Mouse (Mus musculus) T-helper 17 cell (primary cell): ENCODE results near the gene Gas2l1.

Experiments used
- in situ Hi-C, 2 experiments: fragments of 300-600 bp; cut with MboI, MseI; formaldehyde crosslinking; loops; 1 replicate in 1 of 2; 2 replicates in 1 of 2; pipeline ENCODE4 v1.15.1; 2025; ENCODE audit warnings: high pct_unique_total_duplicates in 2 of 2

Gene Gas2l1

DNA sequence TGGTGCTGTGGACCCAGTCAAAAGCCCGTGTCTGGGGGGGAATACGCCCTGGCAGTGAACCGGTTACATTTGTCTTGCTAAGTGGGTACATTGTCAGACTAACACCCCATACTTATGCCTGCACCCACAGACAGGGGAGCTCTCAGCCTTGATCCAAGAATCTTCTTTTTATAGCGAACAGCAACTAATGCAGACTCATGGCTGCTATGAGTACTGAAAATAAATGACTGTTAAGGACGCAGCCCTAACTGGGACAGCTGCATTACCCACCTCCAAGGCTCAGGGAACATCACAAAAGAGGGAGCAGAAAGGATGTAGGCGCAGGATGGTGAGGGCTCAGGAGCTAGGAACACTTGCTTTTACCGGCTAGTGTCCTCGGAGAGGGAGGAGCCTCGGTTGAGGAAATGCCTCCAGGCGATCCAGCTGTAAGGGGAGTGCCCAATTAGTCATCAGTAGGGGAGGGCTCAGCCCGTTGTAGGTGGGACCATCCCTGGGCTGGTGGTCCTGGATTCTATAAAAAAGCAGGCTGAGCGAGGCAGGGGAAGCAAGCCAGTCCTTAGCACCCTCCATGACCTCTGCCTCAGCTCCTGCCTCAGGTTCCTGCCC is 18.7 kb downstream of the Gas2l1 start:
- in situ Hi-C loops: no loop called here

DNA sequence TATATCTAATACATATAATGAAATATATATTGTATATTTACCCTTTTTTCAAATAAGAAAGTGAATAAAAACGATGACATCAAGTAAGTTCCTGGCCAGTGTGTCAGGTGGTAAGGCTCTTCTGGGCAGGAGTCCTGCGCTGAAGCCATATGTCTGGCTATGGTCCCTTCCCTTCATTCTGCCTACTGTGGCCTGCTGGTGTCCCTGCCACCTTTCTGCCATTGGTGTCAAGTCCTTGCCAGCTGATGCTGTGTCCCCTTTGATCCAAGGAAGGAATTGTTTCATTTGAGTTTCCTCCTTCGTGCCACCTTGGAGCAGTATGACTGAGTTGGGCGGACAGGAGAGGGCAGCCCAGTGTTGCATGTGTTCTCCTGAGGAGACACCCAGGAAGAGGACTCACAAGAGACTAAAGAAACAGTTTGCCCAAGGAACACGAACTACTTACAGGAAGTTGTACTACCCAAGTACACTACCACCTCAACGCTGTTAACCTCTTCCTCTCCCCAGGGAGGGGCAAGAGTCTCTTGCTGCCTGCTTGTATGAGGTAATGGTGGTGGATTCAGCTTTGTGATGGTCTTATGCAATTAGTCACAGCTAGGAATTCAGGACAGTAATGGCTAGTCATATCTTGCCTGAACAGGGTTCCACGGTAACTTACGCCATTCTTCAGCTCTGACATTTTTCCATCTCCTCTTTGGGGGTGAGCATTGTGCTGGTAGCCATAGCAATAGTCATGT is 22.3 kb downstream of the Gas2l1 start:
- in situ Hi-C loops: no loop called here

DNA sequence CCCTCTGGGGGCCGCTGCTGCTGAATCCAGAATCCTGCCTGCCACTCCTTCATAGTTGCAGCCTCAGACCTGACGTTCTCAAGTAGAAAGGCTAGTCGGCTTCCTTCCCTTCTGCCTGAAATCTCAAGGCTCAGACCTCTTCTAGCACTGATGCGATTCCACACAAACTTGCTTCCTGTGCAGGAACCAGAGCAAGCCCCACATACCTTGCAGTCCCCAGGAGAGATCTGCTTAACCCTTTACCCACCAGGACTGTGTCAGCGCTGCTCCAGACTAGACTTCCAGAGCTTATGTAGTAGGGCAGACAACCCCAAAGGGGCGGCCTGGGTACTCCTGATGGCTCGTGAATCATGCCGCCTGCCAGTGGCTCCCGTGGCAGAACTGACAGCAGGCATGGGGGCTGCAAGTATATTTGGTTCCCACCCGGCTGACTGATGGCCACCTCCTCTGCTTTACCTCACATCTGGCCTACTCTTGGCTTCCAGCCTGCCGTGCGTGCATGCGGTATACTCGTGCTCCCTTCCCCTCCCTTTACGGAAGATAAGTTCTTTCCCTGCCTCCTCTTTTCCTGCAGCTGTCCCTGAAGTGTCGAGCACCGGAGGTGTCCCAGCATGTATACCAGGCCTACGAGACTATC is 23.9 kb downstream of the Gas2l1 start:
- in situ Hi-C loops: no loop called here

DNA sequence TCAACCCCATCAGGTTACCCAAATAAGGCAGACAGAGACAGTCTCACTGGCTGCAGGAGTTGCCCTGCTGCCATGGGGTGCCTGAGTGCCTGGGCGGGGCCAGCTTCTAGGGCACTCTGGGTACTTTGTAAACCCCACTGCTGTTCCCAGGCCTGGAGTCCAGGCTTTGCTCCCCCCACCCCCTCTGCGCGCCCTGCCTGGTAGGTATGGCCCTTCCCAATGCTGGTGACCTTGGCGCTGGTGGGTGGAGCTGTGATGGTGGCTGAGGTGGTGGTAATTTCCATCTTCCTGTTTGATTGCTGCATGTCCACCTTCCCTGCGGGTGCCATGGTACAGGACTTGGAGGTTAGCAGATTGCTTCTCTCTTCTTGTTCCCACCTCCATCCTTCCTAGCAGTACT is 24.5 kb downstream of the Gas2l1 start:
- in situ Hi-C loops: no loop called here

DNA sequence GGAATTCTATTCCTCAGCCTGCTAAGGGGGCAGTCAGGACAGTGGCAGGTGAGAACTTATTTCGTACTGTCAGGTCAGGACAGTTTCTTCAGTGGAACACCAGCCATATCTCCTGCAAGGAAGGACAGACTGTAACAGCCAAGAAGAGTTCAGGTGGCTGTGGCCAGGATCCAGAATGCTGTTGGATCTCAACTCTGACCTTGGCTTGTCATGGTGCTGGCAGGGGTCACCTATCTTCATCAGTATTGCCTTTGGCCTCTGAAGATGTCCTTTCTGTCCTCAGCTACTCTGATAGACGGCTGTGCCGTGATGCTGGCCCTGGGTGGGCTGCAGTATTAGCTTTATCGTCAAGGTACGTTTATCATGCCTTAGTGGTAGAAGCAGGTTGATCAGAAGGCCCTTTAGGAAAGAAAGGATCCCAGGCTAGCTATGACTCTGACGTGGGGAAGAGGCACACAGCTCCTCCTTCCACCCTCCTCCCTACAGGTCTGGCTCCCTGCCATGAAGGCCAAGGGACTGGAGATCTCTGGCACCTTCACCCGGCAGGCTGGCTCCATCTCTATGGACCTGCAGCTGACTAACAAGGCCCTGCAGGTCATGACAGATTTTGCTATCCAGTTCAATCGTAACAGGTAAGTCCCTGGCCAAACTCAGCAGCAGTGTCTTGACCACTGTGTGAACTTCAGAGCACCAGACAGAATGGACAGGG is 27.8 kb downstream of the Gas2l1 start:
- in situ Hi-C loops: no loop called here

- in situ Hi-C loops: no loop called here
Measured at GRCm38 (mm10) chr11:5035421-5035820, 29.7 kb downstream of the Gas2l1 start.

- in situ Hi-C loops: no loop called here
Measured at GRCm38 (mm10) chr11:5033136-5033535, 32.0 kb downstream of the Gas2l1 start.

- in situ Hi-C loops: no loop called here
Measured at GRCm38 (mm10) chr11:5032706-5033105, 32.4 kb downstream of the Gas2l1 start.

GRCm38 (mm10) chr11:5028228-5028627 is 36.9 kb downstream of the Gas2l1 start:
- in situ Hi-C loops: no loop called here

DNA sequence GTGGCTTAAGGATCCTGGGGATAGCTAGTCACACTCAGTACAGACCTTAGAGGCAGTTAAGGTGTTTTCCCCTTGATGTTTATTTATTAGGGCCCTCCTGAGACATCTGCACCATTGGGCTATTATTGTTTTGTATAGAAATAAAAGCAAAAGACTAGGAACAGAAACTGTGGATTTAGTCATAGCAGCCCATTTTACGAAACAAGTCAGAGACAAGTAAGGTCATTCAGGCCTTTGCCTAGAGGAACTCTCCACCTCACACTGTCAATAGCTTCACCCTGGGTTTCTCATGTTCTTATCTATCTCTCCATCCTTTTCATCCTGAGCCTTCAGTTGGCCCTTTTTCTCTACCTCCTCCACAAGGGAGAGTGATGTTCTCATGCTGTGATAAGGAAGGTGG is 40.0 kb downstream of the Gas2l1 start:
- in situ Hi-C loops: no loop called here

DNA sequence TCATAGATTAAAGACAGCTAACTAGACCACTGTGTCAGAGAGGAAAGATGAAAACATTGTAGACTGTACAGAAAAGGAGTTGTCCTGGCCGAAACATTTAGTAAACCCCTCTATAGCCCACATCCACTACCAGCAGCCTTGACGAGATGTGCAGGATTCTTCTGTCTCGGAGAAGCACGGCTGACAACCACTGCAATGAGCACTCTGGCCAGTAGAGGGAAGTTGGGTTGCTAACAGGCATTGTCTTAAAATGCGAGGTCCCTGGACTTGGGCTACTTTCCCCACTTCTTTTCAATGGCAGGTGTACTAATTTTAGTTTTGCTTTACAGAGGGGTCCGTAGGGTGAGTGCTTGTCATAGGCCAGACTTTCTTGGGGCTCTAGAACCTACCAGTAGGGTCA is 47.6 kb downstream of the Gas2l1 start:
- in situ Hi-C loops: no loop called here

DNA sequence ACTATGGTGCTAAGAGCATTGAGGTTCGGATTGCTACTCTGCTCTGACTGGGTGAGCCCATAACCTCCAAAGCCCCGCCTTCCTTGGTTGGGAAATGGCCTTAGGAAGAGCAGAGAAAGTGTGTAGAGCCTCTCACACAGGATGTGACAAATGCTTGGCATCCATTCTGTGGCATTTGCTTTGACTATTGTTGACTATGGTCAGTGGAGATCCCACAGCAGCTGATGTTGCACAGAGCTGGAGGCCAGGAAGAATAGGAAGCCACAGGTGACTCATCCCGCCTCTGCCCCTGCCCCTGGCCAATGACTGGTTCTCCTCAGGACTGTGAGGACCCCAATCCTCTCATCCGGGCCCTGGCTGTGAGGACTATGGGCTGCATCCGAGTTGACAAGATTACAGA is 48.8 kb downstream of the Gas2l1 start:
- in situ Hi-C loops: no loop called here

- in situ Hi-C loops: no loop called here
Measured at GRCm38 (mm10) chr11:5015720-5016119, 49.4 kb downstream of the Gas2l1 start.

GRCm38 (mm10) chr11:5012213-5012715 is 52.9 kb downstream of the Gas2l1 start:
- in situ Hi-C loops: no loop called here

GRCm38 (mm10) chr11:5011480-5011879 is 53.6 kb downstream of the Gas2l1 start:
- in situ Hi-C loops: no loop called here

- in situ Hi-C loops: no loop called here
Measured at GRCm38 (mm10) chr11:5010205-5010604, 54.9 kb downstream of the Gas2l1 start.

- in situ Hi-C loops: loop anchor here in 1 of 2 experiments (5.0 kb wide), 1 partner anchor 88 kb away; the partner anchor contains the start of genes Ewsr1 and Rhbdd3
Measured at GRCm38 (mm10) chr11:5009354-5010074, 55.6 kb downstream of the Gas2l1 start.

GRCm38 (mm10) chr11:5008867-5009266 is 56.3 kb downstream of the Gas2l1 start:
- in situ Hi-C loops: loop anchor here in 1 of 2 experiments (5.0 kb wide), 1 partner anchor 88 kb away; the partner anchor contains the start of genes Ewsr1 and Rhbdd3

DNA sequence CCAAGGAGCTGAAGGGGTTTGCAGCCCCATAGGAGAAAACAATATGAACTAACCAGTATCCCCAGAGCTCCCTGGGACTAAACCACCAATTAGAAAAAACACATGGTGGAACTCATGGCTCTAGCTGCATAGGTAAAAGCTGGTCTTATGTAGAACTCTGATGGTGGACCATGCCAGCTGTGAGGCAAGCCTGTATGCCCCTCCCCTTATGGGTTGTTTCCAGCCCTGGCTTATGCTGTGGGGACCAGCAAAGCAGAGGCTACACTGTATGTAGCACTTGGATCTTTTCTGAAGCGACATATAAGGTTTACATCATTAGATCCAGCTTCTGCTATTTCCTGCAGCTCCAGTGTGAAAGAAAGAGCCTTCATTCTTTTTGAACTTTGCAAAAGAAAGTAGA is 57.9 kb downstream of the Gas2l1 start:
- in situ Hi-C loops: loop anchor here in 1 of 2 experiments (5.0 kb wide), 1 partner anchor 90 kb away; the partner anchor contains the start of genes Ewsr1 and Rhbdd3

DNA sequence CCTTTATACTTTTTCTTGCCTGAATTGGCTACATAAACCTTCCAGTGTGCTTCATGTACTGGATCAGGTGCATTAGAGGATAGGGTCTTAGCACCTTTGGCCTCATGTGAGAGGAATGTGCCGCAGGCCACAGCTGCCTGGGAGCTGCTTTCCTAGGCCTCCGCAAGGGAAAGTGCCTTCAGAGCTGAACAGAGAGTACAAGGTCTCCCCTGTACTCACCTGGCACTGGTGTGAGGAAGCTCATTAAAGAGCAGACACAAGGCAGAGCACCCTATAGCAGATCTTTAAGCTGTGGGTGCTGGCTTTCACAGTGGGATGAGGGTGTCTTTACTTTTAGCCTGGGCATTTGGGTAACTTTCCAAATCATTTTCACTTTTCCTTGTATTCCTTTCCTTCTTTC is 59.6 kb downstream of the Gas2l1 start:
- in situ Hi-C loops: loop anchor here in 1 of 2 experiments (5.0 kb wide), 1 partner anchor 92 kb away; the partner anchor contains the start of genes Ewsr1 and Rhbdd3
